Mouse (Mus musculus) bone marrow, adult 2 months (tissue): ENCODE data around the gene Cutc.

Experiments used
- CTCF ChIP-seq: fragments of 200-500 bp; IDR thresholded peaks from 2 replicates; pipeline ENCODE4 v1.5.1; 2011; ENCODE audit warnings: low read length, control low read depth; ENCODE audit not compliant: control insufficient read depth, insufficient read depth
- POLR2A ChIP-seq: fragments of 200-500 bp; IDR thresholded peaks from 2 replicates; pipeline ENCODE4 v1.6.1; 2011; ENCODE audit warnings: low read depth, mild to moderate bottlenecking, control low read depth, low read length, borderline replicate concordance; ENCODE audit not compliant: control insufficient read depth

- TF ChIP-seq POLR2A (no peak), CTCF (no peak)
These were observed 16.7 kb downstream of the Cutc start for GRCm38 (mm10) chr19:43769366-43769960.
